Mouse (Mus musculus): ENCODE measurements around the gene Tnfrsf23.
"Not testable (repeated sequence)": the region's sequence is repeated elsewhere in the genome, so short reads cannot be mapped to it uniquely, and the experiment has no call there.

Gene Tnfrsf23

GRCm38 (mm10) chr7:143681566-143681965 is 4.1 kb downstream of the Tnfrsf23 start:
- DNase-seq: no peak

- DNase-seq: not testable (repeated sequence)
Observed at GRCm38 (mm10) chr7:143680836-143681235, 4.8 kb downstream of the Tnfrsf23 start.

GRCm38 (mm10) chr7:143679650-143680049 is 6.0 kb downstream of the Tnfrsf23 start:
- not testable (repeated sequence) for DNase-seq

- DNase-seq: no peak
Observed at GRCm38 (mm10) chr7:143666427-143667311, 19.0 kb downstream of the Tnfrsf23 start.

- no peak for DNase-seq
Observed at GRCm38 (mm10) chr7:143663470-143663869, 22.2 kb downstream of the Tnfrsf23 start.

GRCm38 (mm10) chr7:143660797-143661196 is 24.9 kb downstream of the Tnfrsf23 start:
- DNase-seq: no peak

- not testable (repeated sequence) for DNase-seq
Observed at GRCm38 (mm10) chr7:143649769-143650346, 35.8 kb downstream of the Tnfrsf23 start.

GRCm38 (mm10) chr7:143649034-143649768 is 36.5 kb downstream of the Tnfrsf23 start, which contains the start of gene Tnfrsf22:
Gene Tnfrsf22, minus strand, starts transcription at chr7:143649661.
- DNase-seq: peak; percentile 90

GRCm38 (mm10) chr7:143643949-143644348 is 41.7 kb downstream of the Tnfrsf23 start:
- DNase-seq: not testable (repeated sequence)

- DNase-seq: no peak
Observed at GRCm38 (mm10) chr7:143636674-143637073, 49.0 kb downstream of the Tnfrsf23 start.

GRCm38 (mm10) chr7:143631503-143631902 is 54.2 kb downstream of the Tnfrsf23 start:
- no peak for DNase-seq

- DNase-seq: no peak
Observed at GRCm38 (mm10) chr7:143629501-143629900, 56.2 kb downstream of the Tnfrsf23 start.

GRCm38 (mm10) chr7:143628540-143628939 is 57.1 kb downstream of the Tnfrsf23 start, which contains the start of gene Tnfrsf26:
Gene Tnfrsf26, minus strand, starts transcription at chr7:143628722.
- DNase-seq: no peak

GRCm38 (mm10) chr7:143627555-143628286 is 58.0 kb downstream of the Tnfrsf23 start:
- no peak for DNase-seq

- DNase-seq: no peak
Observed at GRCm38 (mm10) chr7:143626178-143626577, 59.5 kb downstream of the Tnfrsf23 start.

GRCm38 (mm10) chr7:143625151-143625550 is 60.5 kb downstream of the Tnfrsf23 start:
- no peak for DNase-seq

GRCm38 (mm10) chr7:143624561-143624960 is 61.1 kb downstream of the Tnfrsf23 start:
- DNase-seq: no peak

GRCm38 (mm10) chr7:143620951-143621350 is 64.7 kb downstream of the Tnfrsf23 start:
- DNase-seq: no peak

All from kidney, postnatal 14 days (tissue).